20 mouse cellular contexts compared by ENCODE assay signal in genomic region chr12:80041510-80042324, GRCm38 (mm10).
DNase-seq lines count a peak whose midpoint lies in the region; ATAC-seq lines count a peak whose summit lies in the region.
"Had no signal": no experiment of that assay in that cellular context is flagged by ENCODE, and none has a peak within 500 bp of the region (broad histone marks: within the 10 kb centered on the region; RNA-seq: fewer than 3 reads in every experiment).

No protein-coding gene starts in this region.

- H3K36me3 ChIP-seq in liver, embryonic 16.5 days (ENCODE audit: control insufficient read depth, insufficient read depth): no peaks in the 10 kb centered on the region
- no peaks in the 10 kb centered on the region for H3K36me3 ChIP-seq in liver, embryonic 11.5 days (ENCODE audit: control insufficient read depth, insufficient read depth, low read length)
- H3K36me3 ChIP-seq in intestine, embryonic 15.5 days: no peaks in the 10 kb centered on the region
- no peaks in the 10 kb centered on the region for H3K36me3 ChIP-seq in forebrain, embryonic 14.5 days (ENCODE audit: control insufficient read depth, insufficient read depth, low read length)
- H3K36me3 ChIP-seq: embryonic facial prominence, embryonic 13.5 days; forebrain, embryonic 12.5 days; kidney, embryonic 15.5 days; limb, embryonic 13.5 days had no signal

- H3K27me3 ChIP-seq in liver, embryonic 16.5 days (ENCODE audit: control insufficient read depth, insufficient read depth, low read depth, low read length): no peaks in the 10 kb centered on the region
- no peaks in the 10 kb centered on the region for H3K27me3 ChIP-seq in liver, embryonic 11.5 days (replicated peaks; ENCODE audit: control insufficient read depth, insufficient read depth, low read length)
- H3K27me3 ChIP-seq in intestine, embryonic 15.5 days (replicated peaks): no peaks in the 10 kb centered on the region
- no peaks in the 10 kb centered on the region for H3K27me3 ChIP-seq in forebrain, embryonic 14.5 days (replicated peaks; ENCODE audit: control insufficient read depth, insufficient read depth, low read length)
- H3K27me3 ChIP-seq: embryonic facial prominence, embryonic 13.5 days; kidney, embryonic 15.5 days; limb, embryonic 13.5 days had no signal

- no peak overlapping the region for H3K27ac ChIP-seq in liver, embryonic 16.5 days (ENCODE audit: low read length)
- no peak overlapping the region for H3K27ac ChIP-seq in liver, embryonic 11.5 days (ENCODE audit: low read depth, low read length)
- no peak overlapping the region for H3K27ac ChIP-seq in intestine, embryonic 15.5 days
- no peak overlapping the region for H3K27ac ChIP-seq in forebrain, embryonic 14.5 days (ENCODE audit: low read depth, low read length)
- H3K27ac ChIP-seq: embryonic facial prominence, embryonic 13.5 days; forebrain, embryonic 12.5 days; heart, adult 2 months; kidney, embryonic 15.5 days; limb, embryonic 13.5 days had no signal

- H3K4me1 ChIP-seq in liver, embryonic 16.5 days (ENCODE audit: control insufficient read depth, low read depth, low read length): peaks cover 9% of the 10 kb centered on the region
- peaks cover 14% of the 10 kb centered on the region for H3K4me1 ChIP-seq in liver, embryonic 11.5 days (replicated peaks; ENCODE audit: control insufficient read depth, insufficient read depth, low read length)
- H3K4me1 ChIP-seq in intestine, embryonic 15.5 days (replicated peaks): 0 out of 2 replicates have a peak, but pooled peaks cover 1% of the 10 kb centered on the region
- H3K4me1 ChIP-seq in forebrain, embryonic 14.5 days (ENCODE audit: control insufficient read depth, insufficient read depth, low read length): no peaks in the 10 kb centered on the region

- ATAC-seq in liver, embryonic 16.5 days (ENCODE audit: low read depth): 0 out of 2 replicates have a peak, but pooled peaks have one; percentile 45
- no peak for ATAC-seq in liver, embryonic 11.5 days (replicated peaks; ENCODE audit: low FRiP score)
- peak; percentile 85 for ATAC-seq in intestine, embryonic 15.5 days
- ATAC-seq in forebrain, embryonic 14.5 days: no peak
- ATAC-seq: CD4-positive, CD25-positive, alpha-beta regulatory T cell, adult 4 months; midbrain, embryonic 16.5 days had no signal

- H3K4me2 ChIP-seq in liver, embryonic 16.5 days (ENCODE audit: low read depth, low read length): no peak overlapping the region
- H3K4me2 ChIP-seq in liver, embryonic 11.5 days: no peak overlapping the region
- no peak overlapping the region for H3K4me2 ChIP-seq in intestine, embryonic 15.5 days (replicated peaks)
- H3K4me2 ChIP-seq in forebrain, embryonic 14.5 days (ENCODE audit: low read length): no peak overlapping the region
- H3K4me2 ChIP-seq: embryonic facial prominence, embryonic 13.5 days; forebrain, embryonic 12.5 days; kidney, embryonic 15.5 days; limb, embryonic 13.5 days; lung, embryonic 14.5 days had no signal

- DNase-seq in liver, embryonic 11.5 days (ENCODE audit: low spot score): no peak
- peak; percentile 86 for DNase-seq in MEL-GATA-1-ER (ENCODE audit: extremely low read depth, low read depth)
- peak; percentile 70 for DNase-seq in skeletal muscle tissue, adult 2 months (ENCODE audit: low read depth, low spot score)
- no peak for DNase-seq in urinary bladder, postnatal 36 days (ENCODE audit: low spot score in 2 of 2)
- no peak for DNase-seq in forebrain, embryonic 14.5 days (ENCODE audit: low spot score)
- DNase-seq: adrenal gland, postnatal 14 days; cerebellum, adult 18-20 months; cerebellum, postnatal 36 days; heart, adult 2 months; lung, embryonic 14.5 days; right cerebral cortex, adult 18-20 months; thymus, postnatal 25 days had no signal

- no peak overlapping the region for H3K9ac ChIP-seq in liver, embryonic 16.5 days (ENCODE audit: low read depth, low read length)
- no peak overlapping the region for H3K9ac ChIP-seq in liver, embryonic 11.5 days (ENCODE audit: low read depth, low read length)
- no peak overlapping the region for H3K9ac ChIP-seq in intestine, embryonic 15.5 days
- H3K9ac ChIP-seq in forebrain, embryonic 14.5 days (ENCODE audit: low read length): no peak overlapping the region
- H3K9ac ChIP-seq: embryonic facial prominence, embryonic 13.5 days; forebrain, embryonic 12.5 days; kidney, embryonic 15.5 days; limb, embryonic 13.5 days; lung, embryonic 14.5 days had no signal

- no peaks in the 10 kb centered on the region for H3K9me3 ChIP-seq in liver, embryonic 16.5 days (replicated peaks; ENCODE audit: control insufficient read depth, low read length)
- H3K9me3 ChIP-seq in liver, embryonic 11.5 days (ENCODE audit: control insufficient read depth, low read length): no peaks in the 10 kb centered on the region
- no peaks in the 10 kb centered on the region for H3K9me3 ChIP-seq in intestine, embryonic 15.5 days
- no peaks in the 10 kb centered on the region for H3K9me3 ChIP-seq in forebrain, embryonic 14.5 days (replicated peaks; ENCODE audit: control insufficient read depth, low read length)
- H3K9me3 ChIP-seq: embryonic facial prominence, embryonic 13.5 days; forebrain, embryonic 12.5 days; kidney, embryonic 15.5 days; limb, embryonic 13.5 days had no signal

- WGBS in liver, embryonic 16.5 days (ENCODE audit: insufficient replicate concordance): 69% methylated on average over 11 of the region's 11 CpGs
- WGBS in liver, embryonic 11.5 days: 77% methylated on average over 11 of the region's 11 CpGs
- 75% methylated on average over 11 of the region's 11 CpGs for WGBS in intestine, embryonic 15.5 days
- 78% methylated on average over 11 of the region's 11 CpGs for WGBS in forebrain, embryonic 14.5 days

- no peak overlapping the region for H3K4me3 ChIP-seq in liver, embryonic 16.5 days (ENCODE audit: low read depth, low read length)
- no peak overlapping the region for H3K4me3 ChIP-seq in liver, embryonic 11.5 days (ENCODE audit: low read depth, low read length)
- no peak overlapping the region for H3K4me3 ChIP-seq in intestine, embryonic 15.5 days (replicated peaks)
- no peak overlapping the region for H3K4me3 ChIP-seq in forebrain, embryonic 14.5 days (ENCODE audit: low read depth, low read length)
- H3K4me3 ChIP-seq: embryonic facial prominence, embryonic 13.5 days; forebrain, embryonic 12.5 days; heart, adult 2 months; kidney, embryonic 15.5 days; limb, embryonic 13.5 days had no signal

Comparison
In these comparisons a context has a peak if more than half of its experiments do, and no peak if none do; other contexts are left out.
1. ATAC-seq: peak in liver, embryonic 16.5 days (single experiment) and intestine, embryonic 15.5 days (single experiment); none in liver, embryonic 11.5 days (single experiment) and forebrain, embryonic 14.5 days (single experiment).
2. DNase-seq: peak in MEL-GATA-1-ER (single experiment) and skeletal muscle tissue, adult 2 months (single experiment); none in liver, embryonic 11.5 days (single experiment), urinary bladder, postnatal 36 days (0 of 2) and forebrain, embryonic 14.5 days (single experiment).